Mouse (Mus musculus) adrenal gland (tissue): ENCODE measurements at regions not wholly inside any gene's neighbourhood (a gene's known extent, or its start where the extent isn't known, plus 50 kb on each side); places are given as distances from the start of the nearest gene placed in this dataset.

Experiments used
- intact Hi-C: fragments of 180-260 bp; cut with DNase I; formaldehyde crosslinking; loops from one replicate; pipeline ENCODE4 v1.15.1; 2025

- intact Hi-C loops, result loop anchor here (5.0 kb wide), 2 partner anchors 214 to 324 kb away; no protein-coding TSS in a partner anchor
These were observed 65.4 kb upstream of the Mitf start for GRCm38 (mm10) chr6:97741427-97741826.

- intact Hi-C loops, result loop anchor here (5.0 kb wide), 2 partner anchors 214 to 324 kb away; no protein-coding TSS in a partner anchor
These were observed 66.0 kb upstream of the Mitf start for GRCm38 (mm10) chr6:97740851-97741201.

- intact Hi-C loops, result loop anchor here (5.0 kb wide), 2 partner anchors 213 to 323 kb away; no protein-coding TSS in a partner anchor
These were observed 66.6 kb upstream of the Mitf start for GRCm38 (mm10) chr6:97740107-97740850.

GRCm38 (mm10) chr6:97738846-97739245 lies 68.0 kb upstream of the Mitf start:
- intact Hi-C loops, result loop anchor here (5.0 kb wide), 2 partner anchors 122 to 462 kb away; partner anchors contain the start of gene Frmd4b

GRCm38 (mm10) chr6:97730835-97731234 lies 76.0 kb upstream of the Mitf start:
- intact Hi-C loops, result no loop called here

GRCm38 (mm10) chr6:97718184-97718910 lies 88.5 kb upstream of the Mitf start:
- intact Hi-C loops, result loop anchor here (10.0 kb wide), 1 partner anchor 94 kb away; no protein-coding TSS in a partner anchor

DNA sequence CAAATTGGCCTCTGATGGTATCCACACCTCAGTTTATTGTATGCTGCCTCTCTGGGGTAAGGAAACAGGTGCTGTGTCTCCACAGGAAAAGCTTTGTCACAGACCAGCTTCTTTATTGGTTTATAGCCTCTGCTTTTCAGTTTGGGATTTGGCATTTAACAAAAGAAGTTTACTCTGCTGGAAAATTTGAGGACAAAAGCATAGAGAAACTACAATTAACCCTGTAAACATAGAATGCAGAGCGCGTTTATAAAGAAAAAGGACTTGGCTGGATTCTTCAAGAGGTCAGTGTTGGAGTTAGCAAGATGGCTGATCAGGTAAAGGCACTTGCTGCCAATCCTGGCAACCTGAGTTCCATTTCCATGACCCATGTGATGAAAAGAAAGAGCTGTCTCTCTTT lies 90.1 kb upstream of the Frmd4b start:
- intact Hi-C loops, result no loop called here

DNA sequence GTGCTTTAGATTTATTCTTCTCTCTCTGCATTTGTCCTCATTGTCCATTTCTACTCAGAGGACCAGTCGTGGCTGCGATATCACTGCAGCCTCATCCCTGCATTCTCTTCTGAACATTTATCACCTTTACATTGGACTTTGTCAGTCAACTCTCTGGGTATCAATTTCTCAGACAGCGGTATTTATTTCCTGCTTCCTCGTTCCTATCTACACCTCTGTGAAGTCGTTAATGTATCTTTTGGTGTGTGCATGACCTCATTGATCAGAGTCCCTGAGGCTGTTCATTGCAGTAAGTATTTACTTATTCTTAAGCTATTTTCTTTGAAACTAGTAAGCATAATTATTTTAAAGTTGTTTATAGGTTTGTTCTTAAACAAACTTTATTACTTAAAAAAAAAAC lies 87.0 kb upstream of the Frmd4b start:
- intact Hi-C loops, result no loop called here

- intact Hi-C loops, result no loop called here
These were observed 82.4 kb upstream of the Frmd4b start for GRCm38 (mm10) chr6:97699752-97700098.

GRCm38 (mm10) chr6:97699054-97699751 lies 81.9 kb upstream of the Frmd4b start:
- intact Hi-C loops, result no loop called here

GRCm38 (mm10) chr6:97693281-97693680 lies 75.9 kb upstream of the Frmd4b start:
- intact Hi-C loops, result no loop called here

DNA sequence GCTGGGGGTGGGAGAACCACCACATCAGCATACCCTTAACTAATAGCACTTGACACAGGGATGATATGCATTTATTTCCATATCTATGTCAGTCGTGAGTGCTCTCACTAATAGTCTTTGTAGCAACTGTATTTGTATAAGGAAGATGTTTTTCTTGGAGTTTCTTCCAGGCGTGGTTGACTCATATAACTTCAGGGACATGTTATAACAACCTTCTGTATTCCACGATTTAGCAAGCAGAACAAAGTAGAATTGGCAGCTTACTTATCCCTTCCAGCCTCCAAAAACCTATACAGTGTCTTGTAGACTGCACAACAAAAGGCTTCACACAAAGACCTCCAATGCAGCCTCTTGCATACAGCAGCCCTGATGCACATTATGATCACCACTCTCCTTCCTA lies 73.8 kb upstream of the Frmd4b start:
- intact Hi-C loops, result no loop called here

GRCm38 (mm10) chr6:97684335-97684734 lies 67.0 kb upstream of the Frmd4b start:
- intact Hi-C loops, result no loop called here

DNA sequence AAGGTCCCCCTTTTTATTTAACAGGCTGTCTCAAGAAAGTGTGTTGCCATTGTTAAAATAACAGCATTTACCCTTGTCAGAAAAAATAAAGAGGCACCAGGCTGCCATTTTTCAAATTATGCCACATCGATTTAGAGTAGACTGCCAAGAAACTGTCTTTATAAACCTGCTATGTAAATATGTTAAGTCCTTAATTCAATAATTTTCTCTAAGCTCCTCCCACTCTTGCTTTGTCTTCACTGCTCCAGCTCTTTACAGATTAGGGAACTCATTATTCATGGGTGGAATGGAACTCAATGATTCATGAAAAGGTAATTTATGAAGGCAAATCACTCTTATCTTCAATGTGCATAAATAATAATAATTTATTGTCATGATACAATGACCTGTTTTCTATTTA lies 64.9 kb upstream of the Frmd4b start:
- intact Hi-C loops, result no loop called here

- intact Hi-C loops, result no loop called here
These were observed 57.9 kb upstream of the Frmd4b start for GRCm38 (mm10) chr6:97675181-97675756.

DNA sequence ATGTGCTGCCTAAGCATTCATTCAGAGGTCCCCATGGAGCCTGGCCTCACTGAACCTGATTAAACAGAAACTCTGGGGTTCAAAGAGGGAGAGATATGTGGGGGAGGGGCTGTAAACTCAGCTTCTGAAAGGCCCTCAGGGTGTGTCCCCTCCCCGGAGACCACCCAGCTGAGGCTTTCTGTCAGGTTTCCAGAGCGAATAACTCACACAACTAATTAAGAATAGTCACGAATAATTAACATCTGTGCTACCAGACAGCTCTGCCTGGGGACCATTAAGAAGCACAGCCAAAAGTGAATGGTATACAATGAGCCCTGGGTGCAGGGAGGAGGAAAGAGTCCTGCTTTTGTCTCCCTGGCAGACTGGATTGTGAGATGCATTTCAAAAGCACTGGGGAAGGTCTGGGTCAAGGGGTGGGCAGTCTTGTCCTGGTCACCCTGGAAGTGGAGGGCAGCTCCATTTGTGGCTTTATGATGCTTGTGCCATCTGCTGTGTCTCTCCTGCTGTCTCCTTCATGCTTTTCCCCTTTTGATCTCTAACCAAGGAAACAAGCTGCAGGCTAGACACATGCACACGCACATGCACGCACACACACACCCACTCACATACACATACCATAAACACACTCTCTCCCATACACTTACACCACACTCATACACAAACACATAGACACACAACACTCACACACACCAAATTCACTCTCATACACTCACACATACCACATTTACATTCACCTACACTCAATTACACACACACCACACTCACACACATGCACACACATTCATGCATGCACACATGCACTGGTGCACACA lies 49.7 kb upstream of the Frmd4b start:
- intact Hi-C loops, result no loop called here
